Mouse (Mus musculus): Measurements from ENCODE around the gene A630023A22Rik. TPM values are rescaled to one million over a fixed set of nuclear protein-coding genes. Genes with fewer than 3 reads are reported as not detected.

The A630023A22Rik gene
- polyA plus RNA-seq, 1 experiment: not detected

DNA sequence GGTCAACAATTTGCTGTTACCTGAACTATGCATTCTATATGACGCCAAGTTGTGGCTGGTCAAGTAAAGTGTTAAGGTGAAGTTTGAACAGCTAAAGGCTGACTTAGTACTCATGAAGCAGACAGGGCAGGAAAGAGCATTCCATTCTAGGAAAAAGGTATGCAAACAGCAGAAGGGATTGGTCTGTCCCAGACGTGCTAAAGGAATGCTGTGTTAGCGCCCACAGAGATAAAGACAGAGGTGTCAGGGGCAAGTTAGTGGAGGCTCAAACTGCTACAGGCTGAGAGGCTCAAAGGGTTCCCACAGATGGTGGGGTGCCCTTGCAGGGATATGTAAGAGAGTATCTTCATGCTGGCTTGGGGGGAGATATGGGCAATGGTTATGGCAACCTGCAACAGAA is 1.3 kb upstream of the A630023A22Rik start:
- Histone ChIP-seq H3K27me3 (ENCODE audit: control insufficient read depth, insufficient read depth, low read length) (no peaks in the 10 kb centered on the region), H3K4me1 (ENCODE audit: control insufficient read depth, insufficient read depth, low read length) (no peaks in the 10 kb centered on the region), H3K4me3 (replicated peaks; ENCODE audit: insufficient read depth, low read depth, low read length) (no peak overlapping the region), H3K27ac (ENCODE audit: insufficient read depth, low read length) (no peak overlapping the region)
- TF ChIP-seq POLR2A (IDR thresholded peaks at IDR 0.05; ENCODE audit: borderline replicate concordance, insufficient read depth, low read length): no peak
- TF ChIP-seq CTCF (IDR thresholded peaks at IDR 0.05; ENCODE audit: borderline replicate concordance, insufficient read depth, low read depth, low read length): no peak
- no peak for DNase-seq
- 97% methylated on average over 3 of the region's 3 CpGs for whole genome bisulfite sequencing

- WGBS: 65% methylated on average over 5 of the region's 5 CpGs
- TF ChIP-seq CTCF (IDR thresholded peaks at IDR 0.05; ENCODE audit: borderline replicate concordance, insufficient read depth, low read depth, low read length) (no peak), POLR2A (IDR thresholded peaks at IDR 0.05; ENCODE audit: borderline replicate concordance, insufficient read depth, low read length) (no peak)
- no peak for DNase-seq
- no peak overlapping the region for H3K4me3 ChIP-seq (replicated peaks; ENCODE audit: insufficient read depth, low read depth, low read length)
- H3K4me1 ChIP-seq (ENCODE audit: control insufficient read depth, insufficient read depth, low read length): no peaks in the 10 kb centered on the region
- no peak overlapping the region for H3K27ac ChIP-seq (ENCODE audit: insufficient read depth, low read length)
- H3K27me3 ChIP-seq (ENCODE audit: control insufficient read depth, insufficient read depth, low read length): no peaks in the 10 kb centered on the region
Observed at GRCm38 (mm10) chr14:34096161-34096560, 6.4 kb downstream of the A630023A22Rik start.

GRCm38 (mm10) chr14:34092856-34093255 is 9.7 kb downstream of the A630023A22Rik start:
- Histone ChIP-seq H3K27me3 (ENCODE audit: control insufficient read depth, insufficient read depth, low read length) (no peaks in the 10 kb centered on the region), H3K27ac (ENCODE audit: insufficient read depth, low read length) (no peak overlapping the region), H3K4me3 (replicated peaks; ENCODE audit: insufficient read depth, low read depth, low read length) (no peak overlapping the region), H3K4me1 (ENCODE audit: control insufficient read depth, insufficient read depth, low read length) (peaks cover 8% of the 10 kb centered on the region)
- no peak for DNase-seq
- TF ChIP-seq POLR2A (IDR thresholded peaks at IDR 0.05; ENCODE audit: borderline replicate concordance, insufficient read depth, low read length) (no peak), CTCF (IDR thresholded peaks at IDR 0.05; ENCODE audit: borderline replicate concordance, insufficient read depth, low read depth, low read length) (no peak)
- 60% methylated on average over 1 of the region's 1 CpGs for WGBS

- WGBS: 94% methylated on average over 5 of the region's 5 CpGs
- H3K4me3 ChIP-seq (replicated peaks; ENCODE audit: insufficient read depth, low read depth, low read length): no peak overlapping the region
- no peak overlapping the region for H3K27ac ChIP-seq (ENCODE audit: insufficient read depth, low read length)
- no peaks in the 10 kb centered on the region for H3K27me3 ChIP-seq (ENCODE audit: control insufficient read depth, insufficient read depth, low read length)
- no peak for DNase-seq
- peaks cover 12% of the 10 kb centered on the region for H3K4me1 ChIP-seq (ENCODE audit: control insufficient read depth, insufficient read depth, low read length)
- TF ChIP-seq CTCF (IDR thresholded peaks at IDR 0.05; ENCODE audit: borderline replicate concordance, insufficient read depth, low read depth, low read length): no peak
- TF ChIP-seq POLR2A (IDR thresholded peaks at IDR 0.05; ENCODE audit: borderline replicate concordance, insufficient read depth, low read length): no peak
Observed at GRCm38 (mm10) chr14:34091475-34091874, 11.1 kb downstream of the A630023A22Rik start.

DNA sequence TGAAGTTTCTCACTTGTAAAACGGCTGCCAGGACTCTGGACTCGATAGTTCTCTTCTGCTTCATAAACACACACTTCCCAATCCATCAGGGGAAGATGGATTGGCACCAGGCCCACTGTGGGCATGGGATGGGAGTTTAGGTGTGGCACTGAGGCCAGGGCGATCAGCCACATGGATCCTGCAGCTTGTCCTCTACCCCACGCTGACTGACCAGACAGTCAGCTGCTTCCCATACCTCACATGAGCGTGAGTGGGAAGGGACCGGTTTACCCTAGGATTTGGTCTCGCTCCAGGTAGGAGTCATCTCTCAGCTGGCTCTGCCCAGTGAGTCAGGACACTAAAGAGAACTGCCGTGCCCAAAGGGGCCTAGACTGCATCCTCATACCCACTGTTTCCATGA is 12.8 kb downstream of the A630023A22Rik start:
- TF ChIP-seq POLR2A (IDR thresholded peaks at IDR 0.05; ENCODE audit: borderline replicate concordance, insufficient read depth, low read length) (no peak), CTCF (IDR thresholded peaks at IDR 0.05; ENCODE audit: borderline replicate concordance, insufficient read depth, low read depth, low read length) (no peak)
- 27% methylated on average over 8 of the region's 8 CpGs for WGBS
- no peak overlapping the region for H3K27ac ChIP-seq (ENCODE audit: insufficient read depth, low read length)
- H3K27me3 ChIP-seq (ENCODE audit: control insufficient read depth, insufficient read depth, low read length): no peaks in the 10 kb centered on the region
- no peak overlapping the region for H3K4me3 ChIP-seq (replicated peaks; ENCODE audit: insufficient read depth, low read depth, low read length)
- no peak for DNase-seq
- H3K4me1 ChIP-seq (ENCODE audit: control insufficient read depth, insufficient read depth, low read length): peaks cover 13% of the 10 kb centered on the region

DNA sequence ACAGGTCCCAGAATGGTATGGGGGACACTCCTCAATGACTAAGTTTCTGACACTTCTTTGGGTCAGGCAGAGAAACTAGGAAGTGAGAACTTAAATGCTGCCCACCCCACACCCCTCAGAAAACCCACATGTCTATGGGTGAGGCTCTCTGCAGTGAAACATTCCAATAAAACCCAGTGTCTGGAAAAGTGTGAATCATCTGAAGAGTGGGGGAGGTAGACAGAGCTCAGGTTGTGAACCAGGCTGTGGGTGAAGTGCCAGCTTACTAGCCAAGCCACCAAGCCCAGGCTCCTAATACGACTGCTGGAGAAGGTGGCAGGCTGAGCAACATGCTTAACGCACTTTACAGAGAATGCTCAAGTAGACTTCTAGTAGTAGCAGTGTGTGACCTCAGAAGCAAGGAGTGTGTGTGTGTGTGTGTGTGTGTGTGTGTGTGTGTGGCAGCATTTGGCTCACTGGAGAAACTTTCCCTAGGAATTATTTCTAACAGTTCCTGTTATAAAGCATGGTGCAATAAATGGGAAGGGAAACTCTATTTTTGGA is 14.6 kb downstream of the A630023A22Rik start:
- Histone ChIP-seq H3K27me3 (ENCODE audit: control insufficient read depth, insufficient read depth, low read length) (no peaks in the 10 kb centered on the region), H3K4me1 (ENCODE audit: control insufficient read depth, insufficient read depth, low read length) (peaks cover 13% of the 10 kb centered on the region), H3K27ac (ENCODE audit: insufficient read depth, low read length) (no peak overlapping the region), H3K4me3 (replicated peaks; ENCODE audit: insufficient read depth, low read depth, low read length) (no peak overlapping the region)
- WGBS: 98% methylated on average over 2 of the region's 2 CpGs
- no peak for TF ChIP-seq POLR2A (IDR thresholded peaks at IDR 0.05; ENCODE audit: borderline replicate concordance, insufficient read depth, low read length)
- TF ChIP-seq CTCF (IDR thresholded peaks at IDR 0.05; ENCODE audit: borderline replicate concordance, insufficient read depth, low read depth, low read length): no peak
- no peak for DNase-seq

- 18% methylated on average over 4 of the region's 4 CpGs for WGBS
- DNase-seq: peak in 1 of 2 experiments; percentile 32
- no peak for TF ChIP-seq CTCF (IDR thresholded peaks at IDR 0.05; ENCODE audit: borderline replicate concordance, insufficient read depth, low read depth, low read length)
- no peak for TF ChIP-seq POLR2A (IDR thresholded peaks at IDR 0.05; ENCODE audit: borderline replicate concordance, insufficient read depth, low read length)
- Histone ChIP-seq H3K4me1 (ENCODE audit: control insufficient read depth, insufficient read depth, low read length) (peaks cover 13% of the 10 kb centered on the region), H3K27ac (ENCODE audit: insufficient read depth, low read length) (no peak overlapping the region), H3K27me3 (ENCODE audit: control insufficient read depth, insufficient read depth, low read length) (no peaks in the 10 kb centered on the region), H3K4me3 (replicated peaks; ENCODE audit: insufficient read depth, low read depth, low read length) (no peak overlapping the region)
Observed at GRCm38 (mm10) chr14:34086806-34087205, 15.7 kb downstream of the A630023A22Rik start.

DNA sequence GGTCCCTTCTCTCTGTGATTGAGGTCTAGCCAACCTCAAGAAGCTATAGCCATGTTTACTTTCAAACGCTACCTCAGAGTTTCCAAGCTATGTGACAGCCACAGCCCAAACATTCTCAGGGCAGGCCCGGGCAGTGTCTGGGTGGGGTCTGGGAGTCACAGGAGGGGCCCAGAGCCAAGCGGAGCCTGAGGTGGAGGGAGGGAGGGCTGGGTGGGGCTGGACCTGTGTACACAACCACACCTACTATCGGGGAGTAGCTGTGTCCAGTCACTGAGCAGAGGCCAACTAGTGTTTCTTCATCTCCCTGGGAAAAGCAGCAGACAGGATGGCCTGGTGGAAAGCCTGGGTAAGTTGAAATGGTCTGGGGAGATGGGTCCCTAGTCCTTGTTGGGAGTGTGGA is 16.8 kb downstream of the A630023A22Rik start, which contains the start of gene Anxa8:
TSS of gene Anxa8 (plus strand) at position 251 of the 400 bp plus-strand sequence.
- Histone ChIP-seq H3K27me3 (ENCODE audit: control insufficient read depth, insufficient read depth, low read length) (no peaks in the 10 kb centered on the region), H3K27ac (ENCODE audit: insufficient read depth, low read length) (no peak within 1 kb of the TSS), H3K4me3 (replicated peaks; ENCODE audit: insufficient read depth, low read depth, low read length) (no peak within 1 kb of the TSS), H3K4me1 (ENCODE audit: control insufficient read depth, insufficient read depth, low read length) (peaks cover 13% of the 10 kb centered on the region)
- no peak for DNase-seq
- WGBS: 90% methylated on average over 4 of the region's 4 CpGs
- no peak for TF ChIP-seq POLR2A (IDR thresholded peaks at IDR 0.05; ENCODE audit: borderline replicate concordance, insufficient read depth, low read length)
- TF ChIP-seq CTCF (IDR thresholded peaks at IDR 0.05; ENCODE audit: borderline replicate concordance, insufficient read depth, low read depth, low read length): no peak
